Mouse (Mus musculus) bone marrow, adult 2 months (tissue): ENCODE measurements at regions not wholly inside any gene's neighbourhood (a gene's known extent, or its start where the extent isn't known, plus 50 kb on each side); places are given as distances from the start of the nearest gene placed in this dataset.

Source experiments
- H3K27ac ChIP-seq: fragments of 200-500 bp; 2 replicates; pipeline ENCODE4 v1.5.1; 2012; ENCODE audit warnings: low read depth, mild to moderate bottlenecking, control low read depth, inconsistent platforms, low read length; ENCODE audit not compliant: control insufficient read depth, poor library complexity, insufficient read depth
- H3K4me1 ChIP-seq: fragments of 200-500 bp; 2 replicates; pipeline ENCODE4 v1.6.1; 2011; ENCODE audit warnings: low read length; ENCODE audit not compliant: control insufficient read depth, insufficient read depth
- H3K4me3 ChIP-seq: fragments of 200-500 bp; replicated peaks from 2 replicates; pipeline ENCODE3; 2011; ENCODE audit warnings: mild to moderate bottlenecking, low read depth, low read length, control low read depth; ENCODE audit not compliant: control insufficient read depth
- CTCF ChIP-seq: fragments of 200-500 bp; IDR thresholded peaks from 2 replicates; pipeline ENCODE4 v1.5.1; 2011; ENCODE audit warnings: low read length, control low read depth; ENCODE audit not compliant: control insufficient read depth, insufficient read depth
- POLR2A ChIP-seq: fragments of 200-500 bp; IDR thresholded peaks from 2 replicates; pipeline ENCODE4 v1.6.1; 2011; ENCODE audit warnings: low read depth, mild to moderate bottlenecking, control low read depth, low read length, borderline replicate concordance; ENCODE audit not compliant: control insufficient read depth
- WGBS: fragments of 180-500 bp; shearing (Covaris S2); methylation state at CpG from one replicate; pipeline ENCODE4 v1.1.7; 2018; 5-methylcytosine and 5-hydroxymethylcytosine counted together

GRCm38 (mm10) chr5:64750406-64750805, 52.8 kb upstream of the Klf3 start:
- Histone ChIP-seq H3K4me3 (no peak overlapping the region), H3K27ac (no peak overlapping the region), H3K4me1 (peaks cover 1% of the 10 kb centered on the region; the same call in 1 of the 2 replicates)
- WGBS: 90% methylated on average over 3 of the region's 3 CpGs
- TF ChIP-seq CTCF (no peak), POLR2A (no peak)

- no peak overlapping the region for H3K4me3 ChIP-seq
- H3K4me1 ChIP-seq: peaks cover 1% of the 10 kb centered on the region; the same call in 1 of the 2 replicates
- TF ChIP-seq POLR2A (no peak), CTCF (no peak)
- no peak overlapping the region for H3K27ac ChIP-seq
- 30% methylated on average over 7 of the region's 7 CpGs for WGBS
These were observed 52.1 kb upstream of the Klf3 start for GRCm38 (mm10) chr5:64750976-64751656.

DNA sequence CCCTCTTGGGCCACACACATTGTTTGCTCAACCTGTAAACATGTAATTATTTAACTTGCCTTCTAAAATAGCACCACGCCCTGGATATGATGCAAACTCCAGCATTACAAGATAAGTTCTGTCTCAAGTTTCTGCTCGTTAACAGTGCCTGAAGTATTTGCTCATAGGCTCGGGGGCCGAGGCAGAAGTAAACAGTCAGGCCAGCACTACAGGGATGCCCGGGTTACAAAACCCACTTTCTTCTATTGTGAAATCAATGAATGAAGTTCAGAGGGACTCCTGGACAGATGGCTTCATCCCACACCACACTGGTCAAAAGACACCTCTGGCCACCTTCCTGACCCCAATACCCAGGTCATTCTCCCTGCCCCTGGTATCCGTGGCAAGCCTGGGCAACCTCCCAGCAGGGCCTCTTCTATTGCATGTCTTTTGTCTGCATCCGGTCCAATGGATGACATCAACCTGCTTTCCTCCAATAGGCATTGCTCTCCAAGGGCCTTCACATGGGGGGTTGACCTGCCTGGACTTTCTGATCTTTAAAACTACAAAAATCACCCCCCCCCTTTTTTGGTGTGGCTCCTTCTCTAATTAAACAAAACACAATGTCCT, 49.9 kb upstream of the Klf3 start:
- no peaks in the 10 kb centered on the region; the same call in 1 of the 2 replicates for H3K4me1 ChIP-seq
- H3K4me3 ChIP-seq: no peak overlapping the region
- WGBS: 48% methylated on average over 7 of the region's 7 CpGs
- peak overlapping the region; percentile 33; the same call in 1 of the 2 replicates for H3K27ac ChIP-seq
- TF ChIP-seq CTCF (no peak), POLR2A (no peak)
